Mouse (Mus musculus) MEL (cell line): ENCODE results near the gene Clec16a. TPM values are rescaled to one million over a fixed set of nuclear protein-coding genes. Genes with fewer than 3 reads are reported as not detected.
A peak's percentile ranks its signal among the peaks of the same experiment; 100 is the strongest.

Source experiments
- DNase-seq: peaks from one replicate; pipeline ENCODE4 v3.0.0; 2011; ENCODE audit warnings: low read depth, low spot score
- H3K27ac ChIP-seq: 2 replicates; pipeline ENCODE4 v1.5.1; 2012; ENCODE audit warnings: low read depth, mild to moderate bottlenecking, control low read depth, low read length, moderate library complexity; ENCODE audit not compliant: control insufficient read depth
- H3K27me3 ChIP-seq, 2 experiments: fragments of 150-350 bp in 1 of 2; sonication (generic) in 1 of 2; 2 replicates each; pipeline ENCODE4 v1.6.1; 2012; ENCODE audit warnings: low read length in 2 of 2, mild to moderate bottlenecking in 2 of 2, improper control_type of control experiment in 1 of 2, moderate library complexity in 1 of 2; ENCODE audit not compliant: insufficient read depth in 2 of 2, control insufficient read depth in 1 of 2
- H3K36me3 ChIP-seq, 2 experiments: 2 replicates each; pipeline ENCODE4 v1.6.1; 2012 to 2014; ENCODE audit warnings: low read length in 2 of 2, improper control_type of control experiment in 1 of 2, inconsistent platforms in 1 of 2, mild to moderate bottlenecking in 1 of 2; ENCODE audit not compliant: insufficient read depth in 2 of 2, control insufficient read depth in 1 of 2
- H3K4me1 ChIP-seq, 2 experiments: fragments of 150-350 bp in 1 of 2; sonication (generic) in 1 of 2; 2 replicates each; pipeline ENCODE4 v1.6.1; 2012; ENCODE audit warnings: low read length in 2 of 2, improper control_type of control experiment in 1 of 2, mild to moderate bottlenecking in 1 of 2; ENCODE audit not compliant: insufficient read depth in 2 of 2, control insufficient read depth in 1 of 2
- H3K4me3 ChIP-seq, 2 experiments: fragments of 150-350 bp in 1 of 2; sonication (generic) in 1 of 2; 2 replicates each; pipeline ENCODE4 v1.5.1; 2012; ENCODE audit warnings: low read depth in 2 of 2, low read length in 2 of 2, mild to moderate bottlenecking in 2 of 2, moderate library complexity in 2 of 2, control low read depth in 1 of 2, improper control_type of control experiment in 1 of 2; ENCODE audit not compliant: control insufficient read depth in 1 of 2, insufficient read depth in 1 of 2
- H3K79me2 ChIP-seq: 2 replicates; pipeline ENCODE4 v1.6.1; 2012; ENCODE audit warnings: mild to moderate bottlenecking, low read length, moderate library complexity; ENCODE audit not compliant: control insufficient read depth, poor library complexity, insufficient read depth
- H3K9ac ChIP-seq: 2 replicates; pipeline ENCODE4 v1.6.1; 2012; ENCODE audit warnings: low read depth, mild to moderate bottlenecking, control low read depth, low read length, moderate library complexity; ENCODE audit not compliant: control insufficient read depth, poor library complexity, severe bottlenecking
- H3K9me3 ChIP-seq: fragments of 150-350 bp; sonication (generic); replicated peaks from 2 replicates; pipeline ENCODE4 v1.6.1; 2012; ENCODE audit warnings: mild to moderate bottlenecking, low read length, improper control_type of control experiment, moderate library complexity; ENCODE audit not compliant: insufficient read depth
- BHLHE40 ChIP-seq: IDR thresholded peaks from 2 replicates; pipeline ENCODE4 v1.6.1; 2012; ENCODE audit warnings: low read depth, mild to moderate bottlenecking, inconsistent platforms, low read length, improper control_type of control experiment, borderline replicate concordance
- E2F4 ChIP-seq: IDR thresholded peaks from 2 replicates; pipeline ENCODE4 v1.6.1; 2011; ENCODE audit warnings: low read depth, low read length, improper control_type of control experiment, borderline replicate concordance
- ELF1 ChIP-seq: IDR thresholded peaks from 2 replicates; pipeline ENCODE4 v1.6.1; 2014; ENCODE audit warnings: low read depth, mild to moderate bottlenecking, inconsistent platforms, low read length, improper control_type of control experiment, moderate library complexity
- EP300 ChIP-seq, 2 experiments: IDR thresholded peaks; 2 replicates each; pipeline ENCODE4 v1.6.1; 2011; ENCODE audit warnings: improper control_type of control experiment in 2 of 2, low read length in 2 of 2, low read depth in 1 of 2, mild to moderate bottlenecking in 1 of 2
- ETS1 ChIP-seq: IDR thresholded peaks from 2 replicates; pipeline ENCODE4 v1.6.1; 2012; ENCODE audit warnings: low read depth, mild to moderate bottlenecking, inconsistent platforms, low read length, improper control_type of control experiment, moderate library complexity
- GATA1 ChIP-seq: IDR thresholded peaks from 2 replicates; pipeline ENCODE4 v1.6.1; 2011; ENCODE audit warnings: low read depth, low read length, improper control_type of control experiment
- HCFC1 ChIP-seq: IDR thresholded peaks from 2 replicates; pipeline ENCODE4 v1.6.1; 2012; ENCODE audit warnings: low read depth, mild to moderate bottlenecking, inconsistent platforms, low read length, improper control_type of control experiment, moderate library complexity
- MAFK ChIP-seq: IDR thresholded peaks from 2 replicates; pipeline ENCODE4 v1.6.1; 2011; ENCODE audit warnings: low read depth, mild to moderate bottlenecking, low read length, improper control_type of control experiment, borderline replicate concordance
- MAX ChIP-seq: IDR thresholded peaks from 2 replicates; pipeline ENCODE4 v1.6.1; 2011; ENCODE audit warnings: low read length, improper control_type of control experiment
- MEF2A ChIP-seq: IDR thresholded peaks from 2 replicates; pipeline ENCODE4 v1.6.1; 2014; ENCODE audit warnings: low read depth, mild to moderate bottlenecking, inconsistent platforms, low read length, improper control_type of control experiment; ENCODE audit not compliant: poor library complexity, insufficient replicate concordance, severe bottlenecking; ENCODE audit errors: extremely low read depth
- MXI1 ChIP-seq: IDR thresholded peaks from 2 replicates; pipeline ENCODE4 v1.6.1; 2011; ENCODE audit warnings: mild to moderate bottlenecking, low read depth, low read length, improper control_type of control experiment
- MYB ChIP-seq: IDR thresholded peaks from 2 replicates; pipeline ENCODE4 v1.6.1; 2011; ENCODE audit warnings: mild to moderate bottlenecking, low read depth, low read length, improper control_type of control experiment
- MYC ChIP-seq: IDR thresholded peaks from 2 replicates; pipeline ENCODE4 v1.6.1; 2011; ENCODE audit warnings: low read depth, mild to moderate bottlenecking, low read length, improper control_type of control experiment, moderate library complexity
- NRF1 ChIP-seq: IDR thresholded peaks from 2 replicates; pipeline ENCODE4 v1.6.1; 2014; ENCODE audit warnings: low read depth, mild to moderate bottlenecking, inconsistent platforms, low read length, improper control_type of control experiment, moderate library complexity; ENCODE audit not compliant: poor library complexity, insufficient read depth, severe bottlenecking
- POLR2A ChIP-seq, 2 experiments: IDR thresholded peaks; 2 replicates each; pipeline ENCODE4 v1.6.1; 2011 to 2012; ENCODE audit warnings: low read length in 2 of 2, mild to moderate bottlenecking in 2 of 2, control low read depth in 1 of 2, improper control_type of control experiment in 1 of 2, low read depth in 1 of 2, moderate library complexity in 1 of 2; ENCODE audit not compliant: control insufficient read depth in 1 of 2, insufficient read depth in 1 of 2, poor library complexity in 1 of 2
- RAD21 ChIP-seq: IDR thresholded peaks from 2 replicates; pipeline ENCODE4 v1.6.1; 2011; ENCODE audit warnings: mild to moderate bottlenecking, low read depth, low read length, improper control_type of control experiment
- RCOR1 ChIP-seq: IDR thresholded peaks from 2 replicates; pipeline ENCODE4 v1.6.1; 2012; ENCODE audit warnings: low read depth, mild to moderate bottlenecking, inconsistent platforms, low read length, improper control_type of control experiment
- SIN3A ChIP-seq: IDR thresholded peaks from 2 replicates; pipeline ENCODE4 v1.6.1; 2012; ENCODE audit warnings: low read length, improper control_type of control experiment, inconsistent platforms
- SMC3 ChIP-seq: IDR thresholded peaks from 2 replicates; pipeline ENCODE4 v1.6.1; 2011; ENCODE audit warnings: low read depth, low read length, improper control_type of control experiment
- TAL1 ChIP-seq: IDR thresholded peaks from 2 replicates; pipeline ENCODE4 v1.6.1; 2012; ENCODE audit warnings: mild to moderate bottlenecking, inconsistent platforms, low read length, moderate library complexity, mixed read lengths
- TBP ChIP-seq: IDR thresholded peaks from 2 replicates; pipeline ENCODE4 v1.8.0; 2011; ENCODE audit warnings: low read depth, low read length, improper control_type of control experiment
- TCF12 ChIP-seq: IDR thresholded peaks from 2 replicates; pipeline ENCODE4 v1.6.1; 2014; ENCODE audit warnings: low read depth, mild to moderate bottlenecking, inconsistent platforms, low read length, improper control_type of control experiment, moderate library complexity
- UBTF ChIP-seq: IDR thresholded peaks from 2 replicates; pipeline ENCODE4 v1.6.1; 2012; ENCODE audit warnings: low read depth, mild to moderate bottlenecking, inconsistent platforms, low read length, improper control_type of control experiment, moderate library complexity, borderline replicate concordance; ENCODE audit not compliant: insufficient read depth
- ZC3H11A ChIP-seq: IDR thresholded peaks from 2 replicates; pipeline ENCODE4 v1.6.1; 2012; ENCODE audit warnings: low read depth, mild to moderate bottlenecking, inconsistent platforms, low read length, improper control_type of control experiment
- polyA plus RNA-seq, 2 experiments: library from polyadenylated mRNA; stranded (reverse) in 1 of 2; unstranded in 1 of 2; fragments of >175 nt in 1 of 2; fragments of >200 nt in 1 of 2; gene quantifications; 2 replicates each; pipeline versions ENCODE4 v1.2.1 to v1.2.4; 2012; ENCODE audit warnings: low replicate concordance in 2 of 2, low read depth in 1 of 2; ENCODE audit not compliant: insufficient read length in 2 of 2, insufficient read depth in 1 of 2, missing spikeins in 1 of 2
- total RNA-seq: library from RNA; depleted of rRNA; stranded (reverse); fragments of 300-350 nt; gene quantifications from 2 replicates; pipeline ENCODE4 v1.2.3, GENCODE M21; 2012

The Clec16a gene
- total and polyA plus RNA-seq, 3 experiments: 10.4 to 49.3 (median 22.1) TPM

GRCm38 (mm10) chr16:10683193-10684000 lies 138.3 kb downstream of the Clec16a start:
- H3K27ac ChIP-seq: no peak overlapping the region
- H3K4me1 ChIP-seq: no peaks in the 10 kb centered on the region; a peak in 1 of 4 replicates
- TF ChIP-seq RAD21 (no peak), UBTF (no peak), TAL1 (no peak), E2F4 (no peak)
- H3K27me3 ChIP-seq: no peaks in the 10 kb centered on the region
- no peaks in the 10 kb centered on the region for H3K79me2 ChIP-seq
- no peak overlapping the region for H3K4me3 ChIP-seq
- H3K36me3 ChIP-seq: no peaks in the 10 kb centered on the region
- no peaks in the 10 kb centered on the region for H3K9me3 ChIP-seq
- DNase-seq: no peak
- H3K9ac ChIP-seq: no peak overlapping the region

GRCm38 (mm10) chr16:10689748-10690318 lies 144.7 kb downstream of the Clec16a start:
- Histone ChIP-seq H3K79me2 (no peaks in the 10 kb centered on the region), H3K36me3 (peaks cover 0 to 19% of the 10 kb centered on the region in 2 experiments; a peak in 2 of 4 replicates), H3K4me1 (peaks cover 5 to 30% of the 10 kb centered on the region in 2 experiments), H3K4me3 (peak overlapping the region in 1 of 2 experiments; percentile 13; a peak in 1 of 4 replicates), H3K9ac (0 out of 2 replicates have a peak overlapping the region, but pooled peaks have one; percentile 20), H3K9me3 (no peaks in the 10 kb centered on the region), H3K27ac (peak overlapping the region; percentile 93), H3K27me3 (no peaks in the 10 kb centered on the region)
- no peak for TF ChIP-seq POLR2A (IDR thresholded peaks at IDR 0.05; ENCODE audit: control insufficient read depth in 1 of 2, insufficient read depth in 1 of 2, low read depth in 1 of 2, low read length in 2 of 2, poor library complexity in 1 of 2)
- peak; percentile 84; the same call in 1 of the 2 replicates for TF ChIP-seq MXI1
- peak; percentile 62 for TF ChIP-seq GATA1
- peak; percentile 74; the same call in 1 of the 2 replicates for TF ChIP-seq MAX
- TF ChIP-seq ETS1: peak; percentile 88
- TF ChIP-seq MYC: peak; percentile 94
- TF ChIP-seq TCF12: peak; percentile 70
- TF ChIP-seq ZC3H11A: no peak
- peak; percentile 90; the same call in 1 of the 2 replicates for TF ChIP-seq MEF2A
- TF ChIP-seq MYB: no peak
- TF ChIP-seq MAFK: no peak
- TF ChIP-seq NRF1: 0 out of 2 replicates have a peak, but pooled peaks have one; percentile 34
- TF ChIP-seq SIN3A: peak; percentile 57
- peak; percentile 37; the same call in 1 of the 2 replicates for TF ChIP-seq TBP
- TF ChIP-seq UBTF: no peak
- peak; percentile 86 for TF ChIP-seq RCOR1
- TF ChIP-seq ELF1: peak; percentile 55
- TF ChIP-seq EP300 (IDR thresholded peaks at IDR 0.05; ENCODE audit: low read depth in 1 of 2, low read length in 2 of 2): peak; percentile 61
- no peak for TF ChIP-seq BHLHE40
- TF ChIP-seq TAL1: peak; percentile 58
- no peak; the same call in 1 of the 2 replicates for TF ChIP-seq HCFC1
- TF ChIP-seq SMC3: no peak
- peak; percentile 92 for DNase-seq
